Mouse (Mus musculus): ENCODE data around the gene Lpin3.

Lpin3 gene

GRCm38 (mm10) chr2:160887284-160887683 lies 6.8 kb downstream of the Lpin3 start:
- peak; percentile 93 for DNase-seq (ENCODE audit: low spot score)

- DNase-seq (ENCODE audit: low spot score), result peak; percentile 27
Measured at GRCm38 (mm10) chr2:160887859-160888258, 7.4 kb downstream of the Lpin3 start.

- DNase-seq (ENCODE audit: low spot score), result no peak
Measured at GRCm38 (mm10) chr2:160891045-160891444, 10.6 kb downstream of the Lpin3 start.

GRCm38 (mm10) chr2:160891697-160892096 lies 11.2 kb downstream of the Lpin3 start:
- DNase-seq (ENCODE audit: low spot score), result no peak

GRCm38 (mm10) chr2:160901656-160902412 lies 21.4 kb downstream of the Lpin3 start:
- DNase-seq (ENCODE audit: low spot score), result no peak

- DNase-seq (ENCODE audit: low spot score), result no peak
Measured at GRCm38 (mm10) chr2:160905301-160905700, 24.8 kb downstream of the Lpin3 start.

- no peak for DNase-seq (ENCODE audit: low spot score)
Measured at GRCm38 (mm10) chr2:160906101-160906500, 25.6 kb downstream of the Lpin3 start.

GRCm38 (mm10) chr2:160908607-160909006 lies 28.1 kb downstream of the Lpin3 start:
- DNase-seq (ENCODE audit: low spot score), result no peak

- no peak for DNase-seq (ENCODE audit: low spot score)
Measured at GRCm38 (mm10) chr2:160910633-160911032, 30.2 kb downstream of the Lpin3 start.

- peak; percentile 18 for DNase-seq (ENCODE audit: low spot score)
Measured at GRCm38 (mm10) chr2:160911558-160912201, 31.2 kb downstream of the Lpin3 start.

- peak; percentile 60 for DNase-seq (ENCODE audit: low spot score)
Measured at GRCm38 (mm10) chr2:160912231-160912671, 31.8 kb downstream of the Lpin3 start, which contains the start of gene Emilin3. Gene Emilin3 (minus strand): TSS chr2:160912328.

GRCm38 (mm10) chr2:160914656-160915055 lies 34.2 kb downstream of the Lpin3 start:
- DNase-seq (ENCODE audit: low spot score), result no peak

- no peak for DNase-seq (ENCODE audit: low spot score)
Measured at GRCm38 (mm10) chr2:160915821-160916610, 35.5 kb downstream of the Lpin3 start.

GRCm38 (mm10) chr2:160916714-160917113 lies 36.2 kb downstream of the Lpin3 start:
- DNase-seq (ENCODE audit: low spot score), result no peak

- no peak for DNase-seq (ENCODE audit: low spot score)
Measured at GRCm38 (mm10) chr2:160917313-160917712, 36.8 kb downstream of the Lpin3 start.

- no peak for DNase-seq (ENCODE audit: low spot score)
Measured at GRCm38 (mm10) chr2:160918154-160918929, 37.9 kb downstream of the Lpin3 start.

- no peak for DNase-seq (ENCODE audit: low spot score)
Measured at GRCm38 (mm10) chr2:160918930-160919215, 38.4 kb downstream of the Lpin3 start.

GRCm38 (mm10) chr2:160921285-160921684 lies 40.8 kb downstream of the Lpin3 start:
- DNase-seq (ENCODE audit: low spot score), result no peak

GRCm38 (mm10) chr2:160925203-160925602 lies 44.7 kb downstream of the Lpin3 start:
- no peak for DNase-seq (ENCODE audit: low spot score)

- DNase-seq (ENCODE audit: low spot score), result no peak
Measured at GRCm38 (mm10) chr2:160931378-160931777, 50.9 kb downstream of the Lpin3 start.

GRCm38 (mm10) chr2:160932325-160932724 lies 51.9 kb downstream of the Lpin3 start:
- peak; percentile 47 for DNase-seq (ENCODE audit: low spot score)

GRCm38 (mm10) chr2:160932981-160933380 lies 52.5 kb downstream of the Lpin3 start:
- no peak for DNase-seq (ENCODE audit: low spot score)
